Mouse (Mus musculus) adrenal gland, postnatal 4 days (tissue): ENCODE data around the gene Mnat1. TPM values are rescaled to one million over a fixed set of nuclear protein-coding genes. Genes with fewer than 3 reads are reported as not detected.

Experiments used
- DNase-seq, 2 experiments: peaks; one replicate each; pipeline ENCODE4 v3.0.0; 2021 to 2022; ENCODE audit warnings: low spot score in 2 of 2, mixed read lengths in 2 of 2
- total RNA-seq, 2 experiments: library from RNA; stranded (reverse); gene quantifications; 2 replicates each; pipeline ENCODE4 v1.2.3; 2021

Mnat1 gene
- total RNA-seq, 2 experiments from 2014 or later, result 32.9 to 35.0 TPM

GRCm38 (mm10) chr12:73304636-73305035 lies 181.1 kb downstream of the Mnat1 start:
- no peak for DNase-seq

GRCm38 (mm10) chr12:73307750-73308149 lies 184.2 kb downstream of the Mnat1 start:
- DNase-seq, result no peak

GRCm38 (mm10) chr12:73308711-73309110 lies 185.2 kb downstream of the Mnat1 start:
- no peak for DNase-seq

GRCm38 (mm10) chr12:73317706-73318686 lies 194.5 kb downstream of the Mnat1 start:
- no peak for DNase-seq

Other genes with a start within 250 kb of the Mnat1 start
- gene Six6, start 183.8 kb upstream of the Mnat1 start, total RNA-seq, result not detected
- gene 4930447C04Rik, start 182.9 kb upstream of the Mnat1 start, total RNA-seq, result 1 to 10 TPM; 2.2 to 3.1 TPM
- 1 to 10 TPM; 4.0 to 5.6 TPM for gene Six1, start 69.8 kb upstream of the Mnat1 start, total RNA-seq
- gene Six4, start 10.3 kb upstream of the Mnat1 start, total RNA-seq, result 1 to 10 TPM; 2.9 to 3.7 TPM
- gene Trmt5, start 163.0 kb downstream of the Mnat1 start, total RNA-seq, result 10 to 100 TPM; 22.0 to 26.5 TPM
- gene Slc38a6, start 163.1 kb downstream of the Mnat1 start, total RNA-seq, result 10 to 100 TPM; 18.6 to 18.7 TPM